In genomic region chrX:73412767-73413166, GRCm38 (mm10) we compare ENCODE assay signal across 28 mouse cellular contexts. TPM values are rescaled to one million over a fixed set of nuclear protein-coding genes. Genes with fewer than 3 reads are reported as not detected.
DNase-seq lines count a peak whose midpoint lies in the region; ATAC-seq and TF ChIP-seq lines count a peak whose summit lies in the region.
"Had no signal": no experiment of that assay in that cellular context is flagged by ENCODE, and none has a peak within 500 bp of the region (broad histone marks: within the 10 kb centered on the region; RNA-seq: fewer than 3 reads in every experiment).

No protein-coding gene starts in this region.

- no peak overlapping the region for H3K4me3 ChIP-seq in forebrain, embryonic 14.5 days (ENCODE audit: low read depth, low read length)
- H3K4me3 ChIP-seq in forebrain, embryonic 15.5 days, result no peak overlapping the region
- no peak overlapping the region for H3K4me3 ChIP-seq in left cerebral cortex, adult 2 months
- H3K4me3 ChIP-seq: forebrain, embryonic 13.5 days; heart, embryonic 13.5 days; midbrain, embryonic 10.5 days; neural tube, embryonic 13.5 days had no signal

- DNase-seq in forebrain, embryonic 14.5 days (ENCODE audit: low spot score), result peak; percentile 8
- DNase-seq in left cerebral cortex, adult 2 months (ENCODE audit: extremely low spot score in 1 of 2, low spot score in 2 of 2), result no peak
- no peak for DNase-seq in left cerebral cortex, postnatal 36 days (ENCODE audit: low spot score in 2 of 2)
- DNase-seq in thymus, postnatal 14 days, result peak; percentile 5
- no peak for DNase-seq in thymus, adult 18-20 months
- peak; percentile 1 for DNase-seq in induced T-regulatory cell, adult 2 months (ENCODE audit: low read depth)
- DNase-seq in gastrocnemius, postnatal 14 days, result no peak
- DNase-seq: adrenal gland, postnatal 10 days; B cell, adult 2 months; cerebellum, adult 11 months; cerebellum, postnatal 25 days; heart, adult 18-20 months; spleen, adult 18-20 months had no signal

- H3K36me3 ChIP-seq in forebrain, embryonic 14.5 days (ENCODE audit: control insufficient read depth, insufficient read depth, low read length), result no peaks in the 10 kb centered on the region
- no peaks in the 10 kb centered on the region for H3K36me3 ChIP-seq in forebrain, embryonic 15.5 days
- H3K36me3 ChIP-seq: heart, embryonic 13.5 days; midbrain, embryonic 10.5 days; neural tube, embryonic 13.5 days had no signal

- 32% methylated on average over 1 of the region's 1 CpGs for WGBS in forebrain, embryonic 14.5 days
- WGBS in forebrain, embryonic 15.5 days, result 26% methylated on average over 1 of the region's 1 CpGs

- intact Hi-C loops in left cerebral cortex, adult 2 months (cut with DNase I), result loop anchor here (5.0 kb wide), 1 partner anchor 100 kb away; no protein-coding TSS in a partner anchor
- intact Hi-C loops in left cerebral cortex, postnatal 36 days (cut with DNase I), result no loop called here
- intact Hi-C loops in gastrocnemius, postnatal 14 days (cut with DNase I; ENCODE audit: low total_unique reads), result no loop called here

- no peak for ATAC-seq in forebrain, embryonic 14.5 days
- ATAC-seq in forebrain, embryonic 15.5 days (replicated peaks), result no peak
- ATAC-seq: activated CD4-positive, CD25-positive, alpha-beta regulatory T cell, adult 4 months; forebrain, embryonic 13.5 days; intestine, embryonic 16.5 days had no signal

- no peaks in the 10 kb centered on the region for H3K9me3 ChIP-seq in forebrain, embryonic 14.5 days (replicated peaks; ENCODE audit: control insufficient read depth, low read length)
- no peaks in the 10 kb centered on the region for H3K9me3 ChIP-seq in forebrain, embryonic 15.5 days
- H3K9me3 ChIP-seq: forebrain, embryonic 13.5 days; midbrain, embryonic 10.5 days; neural tube, embryonic 13.5 days had no signal

- no peak overlapping the region for H3K4me2 ChIP-seq in forebrain, embryonic 14.5 days (ENCODE audit: low read length)
- no peak overlapping the region for H3K4me2 ChIP-seq in forebrain, embryonic 15.5 days (replicated peaks)
- H3K4me2 ChIP-seq: forebrain, embryonic 13.5 days; heart, embryonic 13.5 days; hindbrain, embryonic 14.5 days; liver, embryonic 11.5 days; neural tube, embryonic 13.5 days had no signal

- H3K27ac ChIP-seq in forebrain, embryonic 14.5 days (ENCODE audit: low read depth, low read length), result no peak overlapping the region
- H3K27ac ChIP-seq in forebrain, embryonic 15.5 days (replicated peaks), result no peak overlapping the region
- H3K27ac ChIP-seq in left cerebral cortex, adult 2 months, result no peak overlapping the region
- H3K27ac ChIP-seq: forebrain, embryonic 13.5 days; heart, embryonic 13.5 days; hindbrain, embryonic 14.5 days; macrophage; midbrain, embryonic 10.5 days; neural tube, embryonic 13.5 days had no signal

- no peak overlapping the region for H3K9ac ChIP-seq in forebrain, embryonic 14.5 days (ENCODE audit: low read length)
- no peak overlapping the region for H3K9ac ChIP-seq in forebrain, embryonic 15.5 days (replicated peaks)
- H3K9ac ChIP-seq: forebrain, embryonic 13.5 days; heart, embryonic 13.5 days; hindbrain, embryonic 14.5 days; neural tube, embryonic 13.5 days had no signal

- no peaks in the 10 kb centered on the region for H3K27me3 ChIP-seq in forebrain, embryonic 14.5 days (replicated peaks; ENCODE audit: control insufficient read depth, insufficient read depth, low read length)
- no peaks in the 10 kb centered on the region for H3K27me3 ChIP-seq in forebrain, embryonic 15.5 days
- H3K27me3 ChIP-seq: neural tube, embryonic 13.5 days had no signal

- H3K4me1 ChIP-seq in forebrain, embryonic 14.5 days (ENCODE audit: control insufficient read depth, insufficient read depth, low read length), result no peaks in the 10 kb centered on the region
- no peaks in the 10 kb centered on the region for H3K4me1 ChIP-seq in forebrain, embryonic 15.5 days
- H3K4me1 ChIP-seq: forebrain, embryonic 13.5 days; heart, embryonic 13.5 days; neural tube, embryonic 13.5 days had no signal

- TF ChIP-seq CTCF in left cerebral cortex, adult 2 months (IDR thresholded peaks at IDR 0.05), result peak; percentile 4

RNA-seq across cellular contexts. Expression of gene Zfp92, which starts 1.9 kb away (rescaled TPM):
- polyA plus RNA-seq in forebrain, embryonic 14.5 days (2014; fragmentation: Nextera tagmentation; extraction: Ambion mirVana), result 0.39 and 0.48 TPM in 2 replicates
- 0.62 and 0.72 TPM in 2 replicates for polyA plus RNA-seq in forebrain, embryonic 15.5 days (2015; fragmentation: Nextera tagmentation; extraction: Ambion mirVana)
- total RNA-seq in left cerebral cortex, adult 2 months (2021), result 1 to 10 TPM; 1.9 to 2.1 TPM
- total RNA-seq in left cerebral cortex, postnatal 36 days (2021), result 1 to 10 TPM; 1.2 to 2.8 TPM
- under 1 TPM; 0.04 TPM for total RNA-seq in gastrocnemius, postnatal 14 days (2021)
- total RNA-seq: gastrocnemius, adult 8-10 months; heart, adult 18-20 months; heart, postnatal 25 days had no signal
- polyA plus RNA-seq: heart, embryonic 13.5 days; kidney, embryonic 14.5 days; liver, embryonic 11.5 days; macrophage had no signal

RNA-seq across cellular contexts. Expression of gene Gm18336, which starts 14.2 kb away (rescaled TPM):
- polyA plus RNA-seq in forebrain, embryonic 14.5 days (2014; fragmentation: Nextera tagmentation; extraction: Ambion mirVana), result not detected in 2 replicates
- polyA plus RNA-seq in forebrain, embryonic 15.5 days (2015; fragmentation: Nextera tagmentation; extraction: Ambion mirVana), result not detected in 2 replicates
- total RNA-seq in left cerebral cortex, adult 2 months (2021), result under 1 TPM in 1 of 2 experiments, not detected in 1; 0.20 TPM
- not detected for total RNA-seq in left cerebral cortex, postnatal 36 days (2021)
- total RNA-seq in gastrocnemius, postnatal 14 days (2021), result not detected
- total RNA-seq: adrenal gland, postnatal 10 days; gastrocnemius, adult 8-10 months; heart, adult 18-20 months; heart, postnatal 25 days had no signal
- polyA plus RNA-seq: activated CD4-positive, CD25-positive, alpha-beta regulatory T cell, adult 4 months; forebrain, embryonic 13.5 days; heart, embryonic 13.5 days; hindbrain, embryonic 14.5 days; intestine, embryonic 16.5 days; kidney, embryonic 14.5 days; limb, embryonic 11.5 days; liver, embryonic 11.5 days; lung, embryonic 16.5 days; macrophage; midbrain, embryonic 10.5 days; neural tube, embryonic 13.5 days had no signal

RNA-seq across cellular contexts. Expression of gene Trex2, which starts 22.4 kb away (rescaled TPM):
- not detected in 2 replicates for polyA plus RNA-seq in forebrain, embryonic 14.5 days (2014; fragmentation: Nextera tagmentation; extraction: Ambion mirVana)
- not detected in 2 replicates for polyA plus RNA-seq in forebrain, embryonic 15.5 days (2015; fragmentation: Nextera tagmentation; extraction: Ambion mirVana)
- not detected for total RNA-seq in left cerebral cortex, adult 2 months (2021)
- not detected for total RNA-seq in left cerebral cortex, postnatal 36 days (2021)
- not detected for total RNA-seq in gastrocnemius, postnatal 14 days (2021)
- total RNA-seq: adrenal gland, postnatal 10 days; gastrocnemius, adult 8-10 months; heart, adult 18-20 months; heart, postnatal 25 days had no signal
- polyA plus RNA-seq: activated CD4-positive, CD25-positive, alpha-beta regulatory T cell, adult 4 months; forebrain, embryonic 13.5 days; heart, embryonic 13.5 days; hindbrain, embryonic 14.5 days; intestine, embryonic 16.5 days; kidney, embryonic 14.5 days; limb, embryonic 11.5 days; liver, embryonic 11.5 days; lung, embryonic 16.5 days; macrophage; midbrain, embryonic 10.5 days; neural tube, embryonic 13.5 days had no signal

RNA-seq across cellular contexts. Expression of gene Haus7, which starts 46.1 kb away (rescaled TPM):
- polyA plus RNA-seq in forebrain, embryonic 14.5 days (2014; fragmentation: Nextera tagmentation; extraction: Ambion mirVana), result 64.2 TPM in 2 replicates
- 58.0 and 61.1 TPM in 2 replicates for polyA plus RNA-seq in forebrain, embryonic 15.5 days (2015; fragmentation: Nextera tagmentation; extraction: Ambion mirVana)
- total RNA-seq in left cerebral cortex, adult 2 months (2021), result 1 to 10 TPM; 7.9 to 9.2 TPM
- 1 to 10 TPM; 6.7 to 8.9 TPM for total RNA-seq in left cerebral cortex, postnatal 36 days (2021)
- total RNA-seq in gastrocnemius, postnatal 14 days (2021), result 10 to 100 TPM; 15.7 to 20.4 TPM

Comparison
In these comparisons a context has a peak if more than half of its experiments do, and no peak if none do; other contexts are left out.
1. DNase-seq: peak in forebrain, embryonic 14.5 days (single experiment), thymus, postnatal 14 days (single experiment) and induced T-regulatory cell, adult 2 months (single experiment); none in left cerebral cortex, adult 2 months (0 of 2), left cerebral cortex, postnatal 36 days (0 of 2), thymus, adult 18-20 months (0 of 2) and gastrocnemius, postnatal 14 days (single experiment).